Mouse (Mus musculus) hindbrain, embryonic 13.5 days (tissue): ENCODE measurements around the gene Cdadc1. TPM values are rescaled to one million over a fixed set of nuclear protein-coding genes. Genes with fewer than 3 reads are reported as not detected.

Experiments used
- ATAC-seq: fragments of 200-750 bp; cut with Nextera tagmentation; 2 replicates; pipeline ENCODE4 v1.8.0; 2017; ENCODE audit warnings: moderate TSS enrichment; ENCODE audit not compliant: low FRiP score
- H3K27ac ChIP-seq: fragments of 300-500 bp; sonication (generic); 2 replicates; pipeline ENCODE4 v1.5.1; 2015; ENCODE audit warnings: inconsistent platforms, mild to moderate bottlenecking, moderate library complexity
- H3K27me3 ChIP-seq: fragments of 300-500 bp; sonication (generic); 2 replicates; pipeline ENCODE4 v1.6.1; 2015; ENCODE audit warnings: mild to moderate bottlenecking, inconsistent platforms
- H3K36me3 ChIP-seq: fragments of 300-500 bp; sonication (generic); 2 replicates; pipeline ENCODE4 v1.6.1; 2015; ENCODE audit warnings: mild to moderate bottlenecking, inconsistent platforms
- H3K4me1 ChIP-seq: fragments of 300-500 bp; sonication (generic); replicated peaks from 2 replicates; pipeline ENCODE4 v1.6.1; 2015; ENCODE audit warnings: inconsistent platforms
- H3K4me2 ChIP-seq: fragments of 300-500 bp; sonication (generic); 2 replicates; pipeline ENCODE4 v1.6.1; 2015; ENCODE audit warnings: inconsistent platforms, mild to moderate bottlenecking, moderate library complexity
- H3K4me3 ChIP-seq: fragments of 300-500 bp; sonication (generic); 2 replicates; pipeline ENCODE4 v1.5.1; 2015; ENCODE audit warnings: mild to moderate bottlenecking, inconsistent platforms
- H3K9ac ChIP-seq: fragments of 300-500 bp; sonication (generic); 2 replicates; pipeline ENCODE4 v1.6.1; 2015; ENCODE audit warnings: mild to moderate bottlenecking, inconsistent platforms
- H3K9me3 ChIP-seq: fragments of 300-500 bp; sonication (generic); 2 replicates; pipeline ENCODE4 v1.6.1; 2016; ENCODE audit warnings: inconsistent platforms
- WGBS: fragments of 180-500 bp; shearing (Covaris S2); methylation state at CpG from one replicate; pipeline ENCODE4 v1.1.7; 2015; 5-methylcytosine and 5-hydroxymethylcytosine counted together
- polyA plus RNA-seq: library from polyadenylated mRNA; unstranded; fragments of >200 nt; fragmentation: Nextera tagmentation; extraction: Ambion mirVana; gene quantifications from 2 replicates; pipeline ENCODE4 v1.2.1, GENCODE M21; 2015

Gene Cdadc1
- polyA plus RNA-seq: 36.3 and 37.8 TPM in 2 replicates

DNA sequence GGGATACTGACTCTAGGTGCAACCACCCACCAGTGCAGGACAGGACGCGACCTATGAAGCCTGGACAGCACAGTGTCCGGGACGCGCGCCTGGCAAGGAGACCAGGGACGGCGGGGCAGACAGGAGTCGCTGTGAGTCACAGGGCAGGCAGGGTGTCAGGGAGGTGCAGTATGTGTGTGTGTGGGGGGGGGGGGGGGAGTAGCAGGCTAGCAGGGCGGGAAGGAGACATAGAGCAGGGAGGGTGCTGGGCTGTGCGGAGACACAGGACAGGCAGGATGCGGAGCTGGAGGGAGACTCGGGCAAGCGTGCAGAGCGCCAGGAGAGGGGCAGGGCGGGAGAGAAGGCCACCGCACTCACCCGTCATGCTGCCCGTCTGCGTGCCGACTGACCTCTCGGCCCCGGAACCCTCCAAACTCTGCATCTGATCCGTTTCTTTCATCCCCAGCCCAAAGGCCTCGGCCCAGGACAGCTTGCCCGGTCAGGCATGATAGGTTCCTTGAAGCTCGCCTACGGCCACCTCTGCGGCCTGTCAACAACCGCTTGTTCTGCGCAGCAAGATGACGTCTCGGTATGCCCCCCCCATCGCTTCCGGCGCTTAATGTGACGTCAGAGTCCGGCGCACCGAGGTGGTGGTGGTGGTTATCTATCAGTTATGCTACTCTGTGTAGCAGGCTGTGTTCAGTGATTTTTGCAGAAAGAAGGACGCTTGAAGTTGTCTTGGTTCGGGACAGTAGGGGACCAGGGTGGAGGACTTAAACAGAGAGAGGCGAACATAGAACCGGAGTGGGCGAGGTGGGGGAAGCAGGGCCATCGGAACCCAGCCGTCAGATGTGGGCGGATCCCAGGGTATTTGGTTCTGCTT, at the start of gene Cdadc1:
TSS of gene Cdadc1 (minus strand) at position 562 of the 862 bp plus-strand sequence.
- under 1% methylated on average over 47 of the region's 48 CpGs for WGBS
- peak within 1 kb of the TSS; percentile 91 for H3K9ac ChIP-seq
- H3K4me2 ChIP-seq: peak within 1 kb of the TSS; percentile 90
- ATAC-seq: peak; percentile 96
- peak within 1 kb of the TSS; percentile 91 for H3K27ac ChIP-seq
- H3K4me3 ChIP-seq: peak within 1 kb of the TSS; percentile 93
- peaks cover 12% of the 10 kb centered on the region; the same call in 1 of the 2 replicates for H3K27me3 ChIP-seq
- H3K9me3 ChIP-seq: no peaks in the 10 kb centered on the region
- peaks cover 14% of the 10 kb centered on the region for H3K4me1 ChIP-seq
- peaks cover 5% of the 10 kb centered on the region for H3K36me3 ChIP-seq

DNA sequence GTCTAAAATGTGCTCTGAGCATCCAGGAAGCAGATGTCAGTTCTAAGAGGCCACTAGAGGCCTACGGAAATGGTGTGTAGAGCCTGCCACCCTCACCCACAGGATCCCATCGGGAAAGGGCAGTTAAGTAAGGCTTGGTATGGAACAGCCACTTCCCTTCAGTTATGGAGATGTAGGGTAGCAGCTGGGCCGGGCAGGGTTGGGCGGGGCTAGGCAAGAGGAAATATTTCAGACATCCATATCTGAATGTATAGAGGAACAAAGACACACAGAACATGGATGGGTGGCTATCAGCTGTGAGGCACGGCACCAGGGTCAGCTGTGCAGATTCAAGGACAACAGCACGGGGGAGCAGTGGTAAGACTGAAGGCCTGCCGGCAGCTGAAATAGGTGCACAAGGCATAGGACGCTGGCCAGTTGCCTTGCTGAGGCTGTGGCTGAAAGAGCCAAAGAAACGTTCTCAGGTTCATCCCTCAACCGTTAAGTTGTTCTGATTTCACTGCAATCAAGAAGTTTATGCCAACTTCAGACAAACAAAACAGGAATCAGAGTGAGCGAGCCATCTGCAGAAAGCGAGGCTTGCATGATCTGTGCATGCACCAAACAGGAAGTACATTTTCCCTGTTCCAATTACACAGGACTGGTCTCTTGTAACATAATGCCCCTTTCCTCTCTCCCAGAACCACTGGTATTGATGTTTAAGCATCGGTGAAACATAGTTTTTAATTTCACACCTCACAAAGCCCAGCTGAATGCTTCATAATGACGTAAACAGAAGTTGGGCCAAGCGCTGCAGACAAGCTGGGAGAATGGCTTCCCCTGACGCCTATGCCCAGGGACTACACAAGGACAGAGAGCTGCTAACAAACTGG, 49.3 kb upstream of the Cdadc1 start:
- Histone ChIP-seq H3K27me3 (peaks cover 15% of the 10 kb centered on the region), H3K36me3 (peaks cover 2% of the 10 kb centered on the region; the same call in 1 of the 2 replicates), H3K27ac (0 out of 2 replicates have a peak overlapping the region, but pooled peaks have one; percentile 32), H3K4me3 (no peak overlapping the region), H3K9me3 (no peaks in the 10 kb centered on the region), H3K4me2 (no peak overlapping the region), H3K9ac (no peak overlapping the region), H3K4me1 (peaks cover 28% of the 10 kb centered on the region)
- 71% methylated on average over 16 of the region's 16 CpGs for WGBS
- ATAC-seq: no peak

- no peak overlapping the region for H3K4me3 ChIP-seq
- ATAC-seq: no peak
- H3K9me3 ChIP-seq: no peaks in the 10 kb centered on the region
- H3K27ac ChIP-seq: no peak overlapping the region
- peaks cover 11% of the 10 kb centered on the region for H3K27me3 ChIP-seq
- H3K36me3 ChIP-seq: peaks cover 2% of the 10 kb centered on the region; the same call in 1 of the 2 replicates
- H3K9ac ChIP-seq: no peak overlapping the region
- 76% methylated on average over 3 of the region's 3 CpGs for WGBS
- H3K4me1 ChIP-seq: peaks cover 34% of the 10 kb centered on the region
- H3K4me2 ChIP-seq: no peak overlapping the region
Observed at GRCm38 (mm10) chr14:59644896-59645295, 47.1 kb upstream of the Cdadc1 start.

- Histone ChIP-seq H3K27me3 (peaks cover 11% of the 10 kb centered on the region), H3K9ac (no peak overlapping the region), H3K36me3 (peaks cover 2% of the 10 kb centered on the region; the same call in 1 of the 2 replicates), H3K4me1 (peaks cover 33% of the 10 kb centered on the region), H3K9me3 (no peaks in the 10 kb centered on the region), H3K27ac (no peak overlapping the region), H3K4me3 (no peak overlapping the region), H3K4me2 (no peak overlapping the region)
- 87% methylated on average over 1 of the region's 1 CpGs for WGBS
- ATAC-seq: no peak
Observed at GRCm38 (mm10) chr14:59644166-59644565, 46.4 kb upstream of the Cdadc1 start.

DNA sequence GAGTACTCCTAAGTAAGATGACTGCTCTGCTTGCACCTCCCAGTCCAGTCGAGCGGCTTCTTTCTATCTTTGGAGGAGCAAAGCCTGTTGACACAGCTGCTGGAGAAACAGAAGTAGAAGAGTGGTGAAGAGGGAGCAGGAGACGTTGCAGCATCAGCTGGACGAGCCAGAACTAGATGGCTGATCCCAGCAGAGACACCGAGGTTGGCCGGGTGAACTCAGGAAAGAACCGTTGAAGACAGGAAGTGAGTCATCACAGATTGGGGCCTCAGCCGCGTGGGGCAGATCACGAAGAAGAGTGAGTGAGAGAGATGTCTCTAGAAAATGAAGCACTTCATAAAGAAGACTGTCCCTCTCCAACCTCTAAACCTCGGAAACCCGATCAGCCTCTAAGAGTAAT, 45.8 kb upstream of the Cdadc1 start:
- WGBS: 76% methylated on average over 12 of the region's 12 CpGs
- no peak overlapping the region for H3K27ac ChIP-seq
- H3K4me2 ChIP-seq: no peak overlapping the region
- peaks cover 28% of the 10 kb centered on the region for H3K4me1 ChIP-seq
- H3K27me3 ChIP-seq: peaks cover 11% of the 10 kb centered on the region
- ATAC-seq: no peak
- H3K9ac ChIP-seq: no peak overlapping the region
- no peaks in the 10 kb centered on the region for H3K9me3 ChIP-seq
- no peak overlapping the region for H3K4me3 ChIP-seq
- H3K36me3 ChIP-seq: peaks cover 2% of the 10 kb centered on the region; the same call in 1 of the 2 replicates

GRCm38 (mm10) chr14:59641856-59642255, 44.1 kb upstream of the Cdadc1 start:
- Histone ChIP-seq H3K27me3 (peaks cover 11% of the 10 kb centered on the region), H3K4me1 (peaks cover 21% of the 10 kb centered on the region), H3K9me3 (no peaks in the 10 kb centered on the region), H3K4me3 (no peak overlapping the region), H3K27ac (no peak overlapping the region), H3K36me3 (peaks cover 2% of the 10 kb centered on the region; the same call in 1 of the 2 replicates), H3K4me2 (no peak overlapping the region), H3K9ac (no peak overlapping the region)
- ATAC-seq: 0 out of 2 replicates have a peak, but pooled peaks have one; percentile 25
- WGBS: 30% methylated on average over 5 of the region's 5 CpGs

- Histone ChIP-seq H3K4me1 (peaks cover 19% of the 10 kb centered on the region; the same call in 1 of the 2 replicates), H3K27ac (no peak overlapping the region), H3K4me3 (no peak overlapping the region), H3K9me3 (no peaks in the 10 kb centered on the region), H3K4me2 (no peak overlapping the region), H3K27me3 (0 out of 2 replicates have a peak, but pooled peaks cover 3% of the 10 kb centered on the region), H3K36me3 (no peaks in the 10 kb centered on the region), H3K9ac (no peak overlapping the region)
- 74% methylated on average over 7 of the region's 7 CpGs for WGBS
- no peak for ATAC-seq
Observed at GRCm38 (mm10) chr14:59638906-59639703, 41.3 kb upstream of the Cdadc1 start.

DNA sequence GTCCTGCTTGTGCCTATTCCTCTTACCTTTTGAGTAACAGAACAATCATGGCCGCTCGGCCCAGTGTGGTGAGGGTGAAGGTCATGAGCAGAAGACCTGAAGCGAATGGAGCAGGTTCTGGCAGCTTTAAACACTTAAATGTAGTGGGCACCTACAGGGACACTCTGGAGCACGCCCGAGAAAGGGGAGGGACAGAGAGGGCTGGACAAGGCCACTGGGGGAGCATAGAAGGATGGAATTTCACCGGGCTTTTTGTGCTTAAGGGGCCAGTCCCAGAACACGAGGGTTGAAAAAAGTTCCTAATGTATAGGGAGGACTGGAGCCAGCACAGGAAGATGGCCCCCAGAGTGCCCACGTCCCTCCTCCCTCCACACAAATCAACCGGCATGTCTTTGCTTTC, 36.2 kb upstream of the Cdadc1 start:
- no peak for ATAC-seq
- no peak overlapping the region for H3K9ac ChIP-seq
- H3K9me3 ChIP-seq: no peaks in the 10 kb centered on the region
- H3K4me2 ChIP-seq: no peak overlapping the region
- 0 out of 2 replicates have a peak, but pooled peaks cover 3% of the 10 kb centered on the region for H3K4me1 ChIP-seq
- 82% methylated on average over 9 of the region's 9 CpGs for WGBS
- H3K27ac ChIP-seq: no peak overlapping the region
- no peaks in the 10 kb centered on the region for H3K36me3 ChIP-seq
- H3K4me3 ChIP-seq: no peak overlapping the region
- 0 out of 2 replicates have a peak, but pooled peaks cover 9% of the 10 kb centered on the region for H3K27me3 ChIP-seq

GRCm38 (mm10) chr14:59633295-59633898, 35.6 kb upstream of the Cdadc1 start:
- ATAC-seq: no peak
- H3K4me2 ChIP-seq: no peak overlapping the region
- H3K9ac ChIP-seq: no peak overlapping the region
- H3K4me3 ChIP-seq: no peak overlapping the region
- H3K4me1 ChIP-seq: 0 out of 2 replicates have a peak, but pooled peaks cover 3% of the 10 kb centered on the region
- H3K27me3 ChIP-seq: 0 out of 2 replicates have a peak, but pooled peaks cover 9% of the 10 kb centered on the region
- H3K9me3 ChIP-seq: no peaks in the 10 kb centered on the region
- H3K27ac ChIP-seq: no peak overlapping the region
- no peaks in the 10 kb centered on the region for H3K36me3 ChIP-seq
- 83% methylated on average over 5 of the region's 5 CpGs for WGBS

DNA sequence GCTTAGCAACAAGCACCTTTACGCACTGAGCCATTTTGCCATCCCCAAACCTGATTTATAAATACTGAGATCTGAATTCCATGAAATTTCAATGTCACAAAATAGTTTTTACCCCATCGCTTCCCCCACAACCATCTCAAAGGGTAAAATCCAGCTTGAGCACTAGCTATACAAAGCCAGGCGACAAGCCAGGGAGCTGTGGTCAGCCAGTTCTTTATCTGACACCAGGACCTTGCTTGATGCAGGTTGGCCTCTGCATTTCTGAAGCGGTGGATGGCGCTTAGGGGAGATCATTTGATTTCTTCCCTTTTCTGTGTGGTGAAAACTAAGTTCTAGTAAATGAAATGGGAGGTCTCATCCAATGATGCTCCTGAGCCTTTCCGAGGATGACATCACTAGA, 34.3 kb upstream of the Cdadc1 start:
- Histone ChIP-seq H3K36me3 (no peaks in the 10 kb centered on the region), H3K9me3 (no peaks in the 10 kb centered on the region), H3K4me1 (peaks cover 14% of the 10 kb centered on the region), H3K9ac (no peak overlapping the region), H3K4me3 (no peak overlapping the region), H3K27ac (no peak overlapping the region), H3K4me2 (no peak overlapping the region), H3K27me3 (peaks cover 20% of the 10 kb centered on the region; the same call in 1 of the 2 replicates)
- no peak for ATAC-seq
- 94% methylated on average over 6 of the region's 6 CpGs for WGBS

DNA sequence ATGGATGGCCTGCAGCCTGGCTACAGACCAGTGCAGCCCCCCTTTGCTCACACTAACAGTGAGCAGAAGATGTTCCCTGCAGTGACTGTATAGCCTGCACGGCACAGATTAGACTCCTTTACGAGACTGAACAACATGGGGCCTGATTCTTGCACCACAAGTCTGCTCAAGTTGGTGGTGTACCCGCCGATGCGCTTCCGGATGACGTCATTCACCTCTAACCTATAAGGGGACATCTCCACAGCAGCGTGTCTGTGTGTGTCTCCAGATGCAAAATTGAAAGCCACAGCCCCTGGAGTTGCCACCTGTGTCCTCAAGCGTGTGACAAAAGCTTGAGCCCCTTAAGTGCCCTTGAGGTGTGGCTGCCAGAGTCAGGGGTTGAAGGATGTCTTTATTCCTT, 32.3 kb upstream of the Cdadc1 start:
- Histone ChIP-seq H3K9ac (no peak overlapping the region), H3K4me2 (no peak overlapping the region), H3K4me3 (no peak overlapping the region), H3K4me1 (peaks cover 30% of the 10 kb centered on the region), H3K9me3 (no peaks in the 10 kb centered on the region), H3K27me3 (peaks cover 25% of the 10 kb centered on the region; the same call in 1 of the 2 replicates), H3K27ac (no peak overlapping the region), H3K36me3 (no peaks in the 10 kb centered on the region)
- 94% methylated on average over 9 of the region's 9 CpGs for WGBS
- ATAC-seq: no peak
